Mouse (Mus musculus) neural tube, embryonic 11.5 days (tissue): Measurements from ENCODE around the gene Ttc38. TPM values are rescaled to one million over a fixed set of nuclear protein-coding genes. Genes with fewer than 3 reads are reported as not detected.

Experiments
- ATAC-seq: fragments of 200-750 bp; cut with Nextera tagmentation; 2 replicates; pipeline ENCODE4 v1.8.0; 2017; ENCODE audit warnings: moderate number of reproducible peaks, mild to moderate bottlenecking, moderate TSS enrichment, moderate library complexity; ENCODE audit not compliant: insufficient read depth, low FRiP score, low TSS enrichment
- DNase-seq: peaks from one replicate; pipeline ENCODE4 v3.0.0-alpha.2; 2015; ENCODE audit warnings: low spot score
- H3K27ac ChIP-seq: fragments of 300-500 bp; sonication (generic); 2 replicates; pipeline ENCODE4 v1.5.1; 2014; ENCODE audit warnings: low read depth, mild to moderate bottlenecking, low read length
- H3K27me3 ChIP-seq: fragments of 300-500 bp; sonication (generic); 2 replicates; pipeline ENCODE4 v1.6.1; 2014; ENCODE audit warnings: mild to moderate bottlenecking, low read length, mixed read lengths; ENCODE audit not compliant: control insufficient read depth, insufficient read depth
- H3K36me3 ChIP-seq: fragments of 300-500 bp; sonication (generic); 2 replicates; pipeline ENCODE4 v1.6.1; 2014; ENCODE audit warnings: mild to moderate bottlenecking, low read length, moderate library complexity, mixed read lengths; ENCODE audit not compliant: control insufficient read depth, insufficient read depth
- H3K4me1 ChIP-seq: fragments of 300-500 bp; sonication (generic); 2 replicates; pipeline ENCODE4 v1.6.1; 2014; ENCODE audit warnings: low read length, mixed read lengths; ENCODE audit not compliant: control insufficient read depth, insufficient read depth
- H3K4me2 ChIP-seq: fragments of 300-500 bp; sonication (generic); 2 replicates; pipeline ENCODE4 v1.6.1; 2014; ENCODE audit warnings: low read depth, mild to moderate bottlenecking, moderate library complexity
- H3K4me3 ChIP-seq: fragments of 300-500 bp; sonication (generic); 2 replicates; pipeline ENCODE4 v1.5.1; 2014; ENCODE audit warnings: low read depth, low read length
- H3K9ac ChIP-seq: fragments of 300-500 bp; sonication (generic); 2 replicates; pipeline ENCODE4 v1.6.1; 2014; ENCODE audit warnings: mild to moderate bottlenecking, low read length
- H3K9me3 ChIP-seq: fragments of 300-500 bp; sonication (generic); 2 replicates; pipeline ENCODE4 v1.6.1; 2016; ENCODE audit warnings: low read length; ENCODE audit not compliant: control insufficient read depth
- WGBS: fragments of 180-500 bp; shearing (Covaris S2); extraction: QIAGEN DNeasy Blood & Tissue Kit; methylation state at CpG from one replicate; pipeline ENCODE4 v1.1.7; 2014; 5-methylcytosine and 5-hydroxymethylcytosine counted together
- polyA plus RNA-seq: library from polyadenylated mRNA; unstranded; fragments of >200 nt; fragmentation: Nextera tagmentation; extraction: Ambion mirVana; gene quantifications from 2 replicates; pipeline ENCODE4 v1.2.1, GENCODE M21; 2014

Ttc38 gene
- polyA plus RNA-seq, 1 experiment from 2014 or later, result 2.9 TPM

DNA sequence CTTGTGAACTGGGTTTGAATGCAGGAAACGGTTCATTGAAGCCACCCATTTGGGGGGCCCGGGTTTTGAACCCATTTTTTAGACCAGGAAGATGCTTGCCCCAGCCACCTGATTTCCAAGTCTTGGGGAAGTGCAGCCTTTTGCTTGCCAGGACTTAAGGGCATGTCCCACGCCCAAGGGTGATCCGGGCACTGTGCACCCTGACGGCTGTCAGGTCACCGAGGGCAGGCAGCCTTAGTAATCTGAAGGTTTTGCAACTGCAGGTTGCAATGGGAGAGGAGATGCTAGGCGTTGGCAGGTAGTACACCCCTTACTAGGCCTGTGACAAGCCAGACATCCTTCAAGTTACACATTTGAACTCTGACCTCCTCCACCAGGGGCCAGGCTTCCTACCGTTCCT lies 493 bp downstream of the Ttc38 start:
- Histone ChIP-seq H3K9me3 (no peaks in the 10 kb centered on the region), H3K4me2 (peak overlapping the region; percentile 72), H3K4me1 (no peaks in the 10 kb centered on the region; the same call in 1 of the 2 replicates), H3K36me3 (no peaks in the 10 kb centered on the region), H3K27me3 (no peaks in the 10 kb centered on the region), H3K9ac (peak overlapping the region; percentile 58), H3K4me3 (peak overlapping the region; percentile 53), H3K27ac (no peak overlapping the region)
- WGBS, result 52% methylated on average over 8 of the region's 8 CpGs
- ATAC-seq (no peak), DNase-seq (no peak)

- no peaks in the 10 kb centered on the region for H3K9me3 ChIP-seq
- no peak overlapping the region for H3K9ac ChIP-seq
- H3K4me2 ChIP-seq, result no peak overlapping the region
- no peak overlapping the region for H3K27ac ChIP-seq
- no peaks in the 10 kb centered on the region for H3K27me3 ChIP-seq
- H3K4me3 ChIP-seq, result no peak overlapping the region
- WGBS, result 59% methylated on average over 3 of the region's 3 CpGs
- no peaks in the 10 kb centered on the region; the same call in 1 of the 2 replicates for H3K4me1 ChIP-seq
- no peak for DNase-seq
- H3K36me3 ChIP-seq, result no peaks in the 10 kb centered on the region
- ATAC-seq, result no peak
Measured at GRCm38 (mm10) chr15:85835335-85835734, 3.2 kb downstream of the Ttc38 start.

DNA sequence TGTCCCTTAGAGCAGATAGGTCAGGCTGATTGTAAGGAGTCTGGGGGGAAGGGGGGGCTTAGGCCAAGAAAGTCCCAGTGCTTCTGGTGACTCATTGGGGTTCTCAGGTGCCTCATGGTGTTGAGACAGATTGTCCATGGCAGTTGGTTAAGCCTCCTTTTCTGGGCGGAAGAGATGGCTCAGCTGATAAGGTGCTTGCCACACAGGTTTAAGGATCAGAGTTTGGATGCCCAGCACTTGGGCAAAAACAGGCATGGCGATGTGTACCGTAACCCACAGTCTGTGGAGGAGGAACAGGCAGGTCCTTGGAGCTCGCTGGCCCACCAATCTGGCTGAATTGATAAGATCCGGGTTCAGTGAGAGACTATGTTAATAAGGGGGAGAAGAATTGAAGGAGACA lies 4.8 kb downstream of the Ttc38 start:
- H3K9me3 ChIP-seq, result no peaks in the 10 kb centered on the region
- WGBS, result 95% methylated on average over 5 of the region's 5 CpGs
- no peak for ATAC-seq
- H3K27me3 ChIP-seq, result no peaks in the 10 kb centered on the region
- H3K4me3 ChIP-seq, result no peak overlapping the region
- no peak overlapping the region for H3K4me2 ChIP-seq
- no peaks in the 10 kb centered on the region; the same call in 1 of the 2 replicates for H3K4me1 ChIP-seq
- H3K9ac ChIP-seq, result no peak overlapping the region
- no peaks in the 10 kb centered on the region for H3K36me3 ChIP-seq
- DNase-seq, result no peak
- H3K27ac ChIP-seq, result no peak overlapping the region

DNA sequence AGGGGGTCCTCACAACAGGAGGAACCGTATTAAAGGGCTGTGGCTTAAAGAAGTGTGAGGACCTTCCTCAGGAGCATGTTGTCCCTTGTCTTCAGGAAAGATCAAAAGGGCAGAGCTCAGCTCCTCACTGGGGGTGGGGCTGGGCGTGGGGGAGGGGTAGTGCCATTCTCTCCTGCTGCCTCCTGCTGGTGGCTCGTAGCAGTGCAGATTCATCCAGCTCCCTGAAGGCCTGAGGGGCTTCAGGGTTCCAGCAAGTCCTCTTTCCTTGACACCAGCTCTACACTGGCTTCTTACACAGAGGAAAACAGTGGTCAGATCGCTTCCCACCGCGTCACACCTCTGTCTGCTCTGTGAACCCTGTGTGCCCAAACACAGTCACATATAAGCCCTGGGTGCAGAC lies 8.9 kb downstream of the Ttc38 start:
- ATAC-seq, result no peak
- Histone ChIP-seq H3K4me3 (no peak overlapping the region), H3K9ac (no peak overlapping the region), H3K36me3 (no peaks in the 10 kb centered on the region), H3K4me2 (no peak overlapping the region), H3K9me3 (no peaks in the 10 kb centered on the region), H3K4me1 (no peaks in the 10 kb centered on the region), H3K27ac (no peak overlapping the region), H3K27me3 (no peaks in the 10 kb centered on the region)
- WGBS, result 33% methylated on average over 6 of the region's 6 CpGs
- peak; percentile 37 for DNase-seq

- H3K4me2 ChIP-seq, result no peak overlapping the region
- 86% methylated on average over 5 of the region's 5 CpGs for WGBS
- DNase-seq (no peak), ATAC-seq (no peak)
- H3K27ac ChIP-seq, result no peak overlapping the region
- no peaks in the 10 kb centered on the region for H3K36me3 ChIP-seq
- no peaks in the 10 kb centered on the region for H3K4me1 ChIP-seq
- no peak overlapping the region for H3K4me3 ChIP-seq
- no peaks in the 10 kb centered on the region for H3K9me3 ChIP-seq
- no peaks in the 10 kb centered on the region for H3K27me3 ChIP-seq
- H3K9ac ChIP-seq, result no peak overlapping the region
Measured at GRCm38 (mm10) chr15:85841796-85842360, 9.8 kb downstream of the Ttc38 start.

- DNase-seq (no peak), ATAC-seq (no peak)
- Histone ChIP-seq H3K27ac (no peak overlapping the region), H3K36me3 (no peaks in the 10 kb centered on the region), H3K27me3 (no peaks in the 10 kb centered on the region), H3K4me1 (no peaks in the 10 kb centered on the region), H3K4me3 (no peak overlapping the region), H3K9ac (no peak overlapping the region), H3K9me3 (no peaks in the 10 kb centered on the region), H3K4me2 (no peak overlapping the region)
Measured at GRCm38 (mm10) chr15:85845071-85845470, 13.0 kb downstream of the Ttc38 start.

DNA sequence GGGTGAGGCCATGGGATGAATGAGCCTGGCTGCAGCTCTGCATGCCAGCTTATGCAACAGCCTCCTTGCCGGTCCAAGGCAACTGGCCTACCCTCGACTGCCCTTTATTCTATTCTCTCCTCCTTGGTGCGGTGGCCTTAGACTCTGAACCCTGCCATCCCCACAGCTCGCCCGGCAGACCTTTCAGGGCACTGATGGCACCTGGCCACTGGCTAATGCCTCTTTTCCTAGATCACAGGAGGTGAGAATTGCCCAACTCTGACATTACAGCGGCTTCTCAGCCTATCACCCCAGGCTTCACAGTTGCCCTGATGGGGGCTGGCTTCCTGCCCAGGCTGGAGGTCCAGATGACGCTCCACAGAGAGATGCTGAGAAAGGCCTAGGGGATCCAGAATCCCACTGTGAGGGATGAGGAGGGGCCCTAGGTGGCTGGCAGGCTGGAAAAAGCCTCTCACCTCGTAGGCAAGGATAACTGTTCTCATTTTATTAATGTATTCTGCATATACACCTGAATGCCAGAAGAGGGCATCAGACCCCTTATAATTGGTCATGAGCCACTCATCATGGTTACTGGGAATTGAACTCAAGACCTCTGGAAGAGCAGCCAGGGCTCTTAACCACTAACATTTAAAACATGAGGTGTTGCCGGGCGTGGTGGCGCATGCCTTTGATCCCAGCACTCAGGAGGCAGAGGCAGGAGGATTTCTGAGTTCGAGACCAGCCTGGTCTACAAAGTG lies 19.7 kb downstream of the Ttc38 start:
- no peaks in the 10 kb centered on the region for H3K9me3 ChIP-seq
- DNase-seq (no peak), ATAC-seq (no peak)
- no peaks in the 10 kb centered on the region for H3K4me1 ChIP-seq
- H3K27ac ChIP-seq, result no peak overlapping the region
- WGBS, result 82% methylated on average over 12 of the region's 12 CpGs
- H3K4me2 ChIP-seq, result no peak overlapping the region
- no peak overlapping the region for H3K9ac ChIP-seq
- H3K36me3 ChIP-seq, result no peaks in the 10 kb centered on the region
- no peak overlapping the region for H3K4me3 ChIP-seq
- no peaks in the 10 kb centered on the region for H3K27me3 ChIP-seq

- peak overlapping the region; percentile 76 for H3K4me3 ChIP-seq
- peaks cover 9% of the 10 kb centered on the region; the same call in 1 of the 2 replicates for H3K4me1 ChIP-seq
- H3K9me3 ChIP-seq, result no peaks in the 10 kb centered on the region
- ATAC-seq (peak; percentile 20; the same call in 1 of the 2 replicates), DNase-seq (no peak)
- peak overlapping the region; percentile 68 for H3K4me2 ChIP-seq
- no peaks in the 10 kb centered on the region for H3K27me3 ChIP-seq
- H3K27ac ChIP-seq, result peak overlapping the region; percentile 47
- H3K36me3 ChIP-seq, result peaks cover 11% of the 10 kb centered on the region
- H3K9ac ChIP-seq, result peak overlapping the region; percentile 75
- 12% methylated on average over 15 of the region's 15 CpGs for WGBS
Measured at GRCm38 (mm10) chr15:85858980-85859489, 26.9 kb downstream of the Ttc38 start.
